Mouse (Mus musculus) heart, adult 18-20 months (tissue): ENCODE data around the gene Eno2. TPM values are rescaled to one million over a fixed set of nuclear protein-coding genes. Genes with fewer than 3 reads are reported as not detected.

Experiments used
- DNase-seq, 2 experiments: peaks; one replicate each; pipeline ENCODE4 v3.0.0; 2021 to 2022; ENCODE audit warnings: mixed read lengths in 1 of 2
- total RNA-seq, 2 experiments: library from RNA; stranded (reverse); gene quantifications; 2 replicates each; pipeline ENCODE4 v1.2.3; 2021

Gene Eno2
- total RNA-seq, 2 experiments from 2014 or later, result 2.5 to 2.7 TPM

DNA sequence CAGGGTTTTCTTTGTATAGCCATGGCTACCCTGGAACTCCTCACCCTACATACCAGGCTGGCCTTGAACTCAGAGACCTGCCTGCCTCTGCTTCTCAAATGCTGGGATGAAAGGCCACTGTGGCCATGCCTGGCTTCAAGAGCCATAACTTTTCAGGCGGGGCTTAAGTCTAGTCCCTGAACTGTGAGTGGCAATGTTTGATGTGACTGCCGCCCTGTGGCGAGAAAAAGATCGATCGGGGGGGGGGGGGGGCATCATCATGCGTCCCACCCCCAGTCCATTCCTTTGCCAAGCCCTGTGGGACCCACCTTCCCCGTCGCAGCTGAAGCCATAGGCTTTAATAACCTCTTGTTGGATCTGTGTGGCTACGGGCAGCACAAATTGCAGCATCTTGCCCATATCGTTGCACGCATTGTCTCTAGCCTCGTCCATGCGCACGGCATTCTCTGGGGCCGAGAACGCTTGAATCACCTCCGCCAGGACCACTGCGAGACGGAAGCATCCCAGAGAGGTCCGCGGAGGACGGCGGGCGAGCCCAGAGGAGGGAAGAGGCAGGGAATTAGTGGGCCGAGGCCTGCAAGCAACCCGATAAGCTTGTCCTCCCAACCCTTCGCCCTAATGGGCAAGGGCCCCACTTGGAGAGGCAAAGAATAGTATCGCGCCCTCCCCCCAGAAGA, 29.1 kb downstream of the Eno2 start:
- peak in 1 of 2 experiments; percentile 71 for DNase-seq

GRCm38 (mm10) chr6:124739231-124739796, 30.2 kb downstream of the Eno2 start:
- no peak for DNase-seq

- peak in 1 of 2 experiments; percentile 57 for DNase-seq
Observed at GRCm38 (mm10) chr6:124738511-124739023, 30.9 kb downstream of the Eno2 start, which contains the start of gene Ptpn6. Gene Ptpn6, minus strand, starts transcription at chr6:124738714.

- no peak for DNase-seq
Observed at GRCm38 (mm10) chr6:124737040-124737439, 32.4 kb downstream of the Eno2 start.

DNA sequence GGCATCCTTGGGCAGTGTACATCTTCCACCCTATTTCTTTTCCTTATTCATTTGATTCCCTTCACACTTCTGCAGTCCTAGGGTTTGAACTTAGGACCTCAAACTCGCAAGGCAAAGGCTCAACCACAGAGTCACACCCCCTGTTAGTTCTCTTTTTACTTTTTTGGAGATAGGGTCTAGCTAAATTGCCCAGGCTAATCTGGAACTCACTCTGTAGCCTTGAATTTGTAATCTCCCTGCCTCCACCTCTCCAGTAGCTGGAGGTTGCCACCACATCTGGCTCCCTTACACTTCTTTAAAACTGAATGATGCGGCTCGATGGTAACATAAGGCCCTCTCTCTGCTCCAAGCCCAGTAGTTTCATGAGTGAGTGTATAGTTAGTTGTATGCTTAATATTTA, 35.1 kb downstream of the Eno2 start:
- DNase-seq, result no peak

DNA sequence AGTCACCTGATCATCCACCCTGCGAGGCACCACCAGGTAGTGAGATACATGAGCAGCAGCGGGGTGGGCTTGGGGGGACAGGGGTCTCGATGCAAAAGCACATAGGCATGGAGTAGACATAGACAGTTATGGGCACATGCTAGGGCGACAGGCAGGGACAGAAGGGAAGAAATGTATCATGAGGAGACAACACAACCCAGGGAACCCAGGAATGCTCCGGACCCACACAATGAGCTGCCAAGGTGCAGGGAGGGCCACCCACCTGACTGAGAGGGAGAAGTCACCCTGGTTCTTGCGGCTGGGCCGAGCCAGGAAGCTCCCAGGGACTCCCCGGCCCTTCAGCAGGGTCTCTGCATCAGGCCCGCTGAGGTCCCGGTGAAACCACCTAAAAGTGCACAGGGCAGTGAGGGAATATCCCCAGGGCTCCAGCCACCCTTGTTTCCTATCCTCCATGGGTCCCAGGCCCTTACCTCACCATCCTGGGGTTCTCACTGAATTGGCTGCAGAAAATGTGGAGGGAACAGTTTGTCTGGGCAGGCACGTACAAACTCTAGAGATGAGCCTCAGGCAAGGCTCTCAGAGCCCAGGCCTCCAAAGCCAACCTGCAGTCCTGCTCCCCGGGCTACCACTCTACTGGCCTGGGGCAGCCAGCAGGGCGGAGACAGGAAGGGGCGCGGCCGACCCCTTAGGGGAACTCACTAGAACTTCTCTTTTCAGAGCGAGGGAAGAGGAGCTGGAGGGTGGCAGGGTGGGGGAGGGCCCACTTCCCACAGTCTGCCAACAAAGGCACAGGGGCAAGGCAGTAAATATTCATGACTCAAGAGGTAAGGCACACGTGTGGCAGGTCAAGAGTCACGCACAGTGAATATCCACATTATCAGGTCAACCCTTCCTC, 36.8 kb downstream of the Eno2 start:
- DNase-seq, result peak; percentile 49 to 83

DNA sequence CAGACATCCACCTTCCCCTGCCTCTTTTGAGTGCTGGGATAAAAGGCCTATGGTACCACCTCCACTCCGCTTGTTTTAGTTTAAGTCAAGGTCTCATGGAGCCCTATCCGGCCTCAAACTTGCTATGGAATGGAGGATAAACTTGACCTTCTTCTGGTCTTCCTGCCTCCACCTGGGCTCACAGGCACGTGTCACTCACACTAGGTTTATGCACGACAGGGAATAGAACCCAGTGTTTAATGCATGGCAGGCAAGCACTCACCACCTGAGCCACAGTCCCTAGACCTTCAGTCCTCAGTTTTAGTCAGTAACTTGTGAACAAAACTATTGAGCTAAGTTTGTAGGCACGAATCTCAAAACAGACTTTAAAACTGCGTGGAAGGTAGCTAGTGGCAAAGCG, 38.4 kb downstream of the Eno2 start:
- DNase-seq, result no peak

- peak in 1 of 2 experiments; percentile 68 for DNase-seq
Observed at GRCm38 (mm10) chr6:124729850-124730705, 39.4 kb downstream of the Eno2 start.

GRCm38 (mm10) chr6:124728621-124729020, 40.9 kb downstream of the Eno2 start:
- DNase-seq, result no peak

DNA sequence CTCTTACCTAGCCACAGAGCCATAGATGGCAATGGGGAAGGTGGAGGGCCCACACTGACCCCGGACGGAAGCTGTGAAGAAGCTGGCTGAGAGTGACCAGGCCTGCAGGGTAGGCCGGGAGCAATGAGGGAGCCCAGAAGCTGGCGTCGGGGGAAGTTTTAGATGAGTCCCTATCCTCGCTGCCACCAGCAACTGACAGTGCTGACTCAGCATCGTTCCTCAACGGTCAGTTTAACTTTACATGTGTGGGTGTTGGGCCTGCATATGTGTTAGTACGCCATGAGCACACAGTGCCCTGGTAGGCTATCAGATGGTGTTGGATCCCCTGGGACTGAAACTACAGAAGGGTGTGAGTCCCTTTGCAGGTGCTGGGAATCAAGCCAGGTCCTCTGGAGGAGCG, 45.0 kb downstream of the Eno2 start:
- no peak for DNase-seq

DNA sequence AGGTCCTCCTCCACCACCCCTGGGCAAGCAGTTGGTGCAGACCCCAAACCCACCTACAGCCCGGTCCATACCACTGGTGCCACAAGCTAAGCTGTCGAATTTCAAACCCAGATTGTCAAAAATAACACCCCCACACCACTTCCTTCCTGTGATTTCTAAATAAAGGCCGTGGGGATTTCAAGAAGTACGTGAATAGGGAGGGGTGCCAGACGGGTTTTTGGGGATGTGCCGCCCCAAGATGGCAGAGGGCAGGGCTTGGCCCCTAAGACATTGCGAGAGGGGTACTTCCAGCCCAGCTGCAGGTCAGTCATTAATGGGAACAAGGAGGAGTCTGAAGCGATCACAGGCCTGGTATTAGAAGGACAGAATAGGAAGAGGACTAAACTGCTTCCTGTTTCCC, 45.9 kb downstream of the Eno2 start:
- no peak for DNase-seq

GRCm38 (mm10) chr6:124722876-124723473, 46.5 kb downstream of the Eno2 start:
- DNase-seq, result no peak

GRCm38 (mm10) chr6:124720904-124721303, 48.6 kb downstream of the Eno2 start:
- DNase-seq, result no peak

- peak in 1 of 2 experiments; percentile 71 for DNase-seq
Observed at GRCm38 (mm10) chr6:124719354-124719978, 50.0 kb downstream of the Eno2 start.

DNA sequence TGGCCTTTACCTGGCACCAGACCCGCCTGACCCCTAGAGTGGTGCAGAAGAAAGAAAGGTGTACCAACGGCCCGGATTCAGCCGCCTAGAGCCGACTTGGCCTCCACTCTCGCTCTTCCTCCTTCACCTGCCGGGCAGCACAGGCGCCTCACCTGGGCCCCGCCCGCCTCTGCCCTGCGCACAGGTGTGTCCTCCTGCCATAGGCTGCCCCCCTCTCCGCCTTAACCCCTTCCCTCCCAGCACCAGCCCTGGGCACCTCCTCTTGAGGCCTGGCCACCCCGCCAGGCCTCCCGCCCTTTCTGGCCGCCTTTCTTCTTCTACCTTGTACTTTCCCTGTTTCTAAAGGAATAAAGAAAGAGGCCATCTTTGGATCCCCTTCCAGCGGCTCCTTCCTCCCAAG, 50.8 kb downstream of the Eno2 start:
- DNase-seq, result no peak

DNA sequence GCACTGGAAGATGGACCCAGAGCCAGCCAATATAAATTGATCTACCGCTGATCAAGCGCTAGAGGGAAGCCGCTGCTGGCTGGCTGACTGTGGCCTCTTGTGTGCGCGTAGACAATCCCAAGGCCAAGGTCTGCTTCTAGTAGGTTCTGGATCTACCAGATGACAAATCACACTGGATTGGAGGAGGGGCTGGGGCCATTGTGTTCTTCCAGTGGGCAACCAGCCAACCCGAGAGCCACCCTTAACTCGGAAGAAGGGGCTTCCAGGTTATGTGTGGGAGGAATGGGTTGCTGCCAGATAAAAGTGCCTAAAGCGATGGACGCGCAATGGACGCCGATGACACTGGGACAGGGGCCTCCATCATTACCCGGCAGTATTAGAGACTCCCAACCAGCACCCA, 51.5 kb downstream of the Eno2 start:
- no peak for DNase-seq

DNA sequence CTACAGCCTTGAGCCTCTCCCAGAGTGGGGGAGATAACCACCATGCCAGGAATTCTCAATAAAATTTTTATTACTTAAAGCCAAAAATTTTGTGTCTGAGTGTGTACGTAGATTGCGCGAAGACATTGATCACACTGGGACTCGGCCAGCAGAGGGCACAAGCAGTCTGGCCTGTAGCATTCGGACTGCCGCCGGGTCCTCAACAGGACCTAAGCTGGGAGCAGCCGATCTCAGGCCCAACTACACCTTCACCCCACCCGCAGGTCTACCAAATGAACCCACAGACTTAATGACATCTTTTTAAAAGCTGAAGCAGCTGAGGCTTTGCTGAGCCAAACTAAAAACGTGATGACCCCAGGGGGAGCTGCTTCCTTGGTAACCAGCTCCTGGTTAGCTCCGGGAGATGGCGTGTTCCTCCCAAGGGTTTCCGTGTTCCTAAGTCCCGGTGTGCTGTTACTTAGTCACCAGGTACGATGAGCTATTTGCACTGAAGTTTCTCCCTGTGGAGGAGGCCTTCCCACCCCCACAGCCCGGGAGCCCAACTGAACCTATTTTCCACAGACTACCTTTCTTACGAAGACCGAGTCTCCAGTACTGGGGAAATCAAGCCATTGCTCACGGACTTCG, 52.5 kb downstream of the Eno2 start:
- peak in 1 of 2 experiments; percentile 62 for DNase-seq

- DNase-seq, result no peak
Observed at GRCm38 (mm10) chr6:124712918-124713317, 56.6 kb downstream of the Eno2 start.

- DNase-seq, result peak; percentile 99
Observed at GRCm38 (mm10) chr6:124711824-124712782, 57.4 kb downstream of the Eno2 start, which contains the start of the genes Emg1 and Phb2. Gene Emg1, minus strand, starts transcription at chr6:124712178. Gene Phb2, plus strand, starts transcription at chr6:124712336.
